Mouse (Mus musculus) heart, embryonic 14.5 days (tissue): Measurements from ENCODE around the gene Tent5c. TPM values are rescaled to one million over a fixed set of nuclear protein-coding genes. Genes with fewer than 3 reads are reported as not detected.

Experiments used
- ATAC-seq: fragments of 200-750 bp; cut with Nextera tagmentation; 2 replicates; pipeline ENCODE4 v1.8.0; 2017; ENCODE audit warnings: low read depth, moderate TSS enrichment; ENCODE audit not compliant: insufficient number of reproducible peaks, insufficient read depth, low FRiP score
- H3K27ac ChIP-seq, 2 experiments: fragments of 200-500 bp in 1 of 2; fragments of 300-500 bp in 1 of 2; sonication (generic) in 1 of 2; replicated peaks in 1 of 2; 2 replicates each; pipeline ENCODE4 v1.5.1; 2012 to 2014; ENCODE audit warnings: low read depth in 2 of 2, low read length in 2 of 2, control low read depth in 1 of 2, mild to moderate bottlenecking in 1 of 2, mixed read lengths in 1 of 2; ENCODE audit not compliant: control insufficient read depth in 1 of 2, insufficient read depth in 1 of 2
- H3K27me3 ChIP-seq: fragments of 300-500 bp; sonication (generic); 2 replicates; pipeline ENCODE4 v1.6.1; 2014; ENCODE audit warnings: mild to moderate bottlenecking, low read length, control low read depth; ENCODE audit not compliant: control insufficient read depth, insufficient read depth
- H3K36me3 ChIP-seq: fragments of 300-500 bp; sonication (generic); 2 replicates; pipeline ENCODE4 v1.6.1; 2014; ENCODE audit warnings: mild to moderate bottlenecking, control low read depth, low read length, mixed read lengths; ENCODE audit not compliant: control insufficient read depth, insufficient read depth
- H3K4me1 ChIP-seq, 2 experiments: fragments of 200-500 bp in 1 of 2; fragments of 300-500 bp in 1 of 2; sonication (generic) in 1 of 2; 2 replicates each; pipeline ENCODE4 v1.6.1; 2012 to 2014; ENCODE audit warnings: low read length in 2 of 2, control low read depth in 1 of 2, mixed read lengths in 1 of 2; ENCODE audit not compliant: control insufficient read depth in 2 of 2, insufficient read depth in 2 of 2
- H3K4me2 ChIP-seq: fragments of 300-500 bp; sonication (generic); 2 replicates; pipeline ENCODE4 v1.6.1; 2014; ENCODE audit warnings: mild to moderate bottlenecking, low read length
- H3K4me3 ChIP-seq, 2 experiments: fragments of 200-500 bp in 1 of 2; fragments of 300-500 bp in 1 of 2; sonication (generic) in 1 of 2; 2 replicates each; pipeline ENCODE4 v1.5.1; 2012 to 2014; ENCODE audit warnings: low read length in 2 of 2, mild to moderate bottlenecking in 2 of 2, control low read depth in 1 of 2, low read depth in 1 of 2, moderate library complexity in 1 of 2; ENCODE audit not compliant: control insufficient read depth in 1 of 2, insufficient read depth in 1 of 2
- H3K9ac ChIP-seq: fragments of 300-500 bp; sonication (generic); 2 replicates; pipeline ENCODE4 v1.6.1; 2014; ENCODE audit warnings: mild to moderate bottlenecking, low read length
- H3K9me3 ChIP-seq: fragments of 300-500 bp; sonication (generic); 2 replicates; pipeline ENCODE4 v1.6.1; 2016; ENCODE audit warnings: low read length, control low read depth; ENCODE audit not compliant: control insufficient read depth
- WGBS: fragments of 180-500 bp; shearing (Covaris S2); extraction: QIAGEN DNeasy Blood & Tissue Kit; methylation state at CpG from one replicate; pipeline ENCODE4 v1.1.7; 2014; 5-methylcytosine and 5-hydroxymethylcytosine counted together
- polyA plus RNA-seq: library from polyadenylated mRNA; unstranded; fragments of >200 nt; fragmentation: Nextera tagmentation; extraction: Ambion mirVana; gene quantifications from 2 replicates; pipeline ENCODE4 v1.2.1, GENCODE M21; 2014

Gene Tent5c
- polyA plus RNA-seq, 1 experiment from 2014 or later: 7.7 TPM

GRCm38 (mm10) chr3:100438461-100439002 is 50.6 kb downstream of the Tent5c start:
- Histone ChIP-seq H3K9ac (no peak overlapping the region), H3K27me3 (no peaks in the 10 kb centered on the region), H3K27ac (no peak overlapping the region), H3K4me3 (no peak overlapping the region), H3K4me1 (peaks cover 8 to 11% of the 10 kb centered on the region in 2 experiments; a peak in 3 of 4 replicates), H3K9me3 (no peaks in the 10 kb centered on the region), H3K4me2 (no peak overlapping the region), H3K36me3 (no peaks in the 10 kb centered on the region)
- 54% methylated on average over 4 of the region's 4 CpGs for WGBS
- no peak for ATAC-seq

GRCm38 (mm10) chr3:100436756-100437155 is 52.4 kb downstream of the Tent5c start:
- Histone ChIP-seq H3K4me1 (peaks cover 8 to 11% of the 10 kb centered on the region in 2 experiments; a peak in 3 of 4 replicates), H3K27ac (no peak overlapping the region), H3K27me3 (no peaks in the 10 kb centered on the region), H3K4me2 (no peak overlapping the region), H3K9ac (no peak overlapping the region), H3K9me3 (no peaks in the 10 kb centered on the region), H3K36me3 (no peaks in the 10 kb centered on the region), H3K4me3 (no peak overlapping the region)
- no peak for ATAC-seq
- 65% methylated on average over 7 of the region's 7 CpGs for WGBS

GRCm38 (mm10) chr3:100431705-100432104 is 57.4 kb downstream of the Tent5c start:
- Histone ChIP-seq H3K36me3 (no peaks in the 10 kb centered on the region), H3K4me2 (no peak overlapping the region), H3K27me3 (no peaks in the 10 kb centered on the region), H3K9ac (no peak overlapping the region), H3K27ac (no peak overlapping the region), H3K9me3 (no peaks in the 10 kb centered on the region), H3K4me1 (no peaks in the 10 kb centered on the region; a peak in 1 of 4 replicates), H3K4me3 (no peak overlapping the region)
- WGBS: 74% methylated on average over 4 of the region's 4 CpGs
- ATAC-seq: no peak

- H3K4me1 ChIP-seq: no peaks in the 10 kb centered on the region; a peak in 1 of 4 replicates
- no peak for ATAC-seq
- 96% methylated on average over 1 of the region's 1 CpGs for WGBS
- no peaks in the 10 kb centered on the region for H3K9me3 ChIP-seq
- H3K9ac ChIP-seq: no peak overlapping the region
- no peaks in the 10 kb centered on the region for H3K36me3 ChIP-seq
- no peaks in the 10 kb centered on the region for H3K27me3 ChIP-seq
- no peak overlapping the region for H3K4me2 ChIP-seq
- no peak overlapping the region for H3K4me3 ChIP-seq
- no peak overlapping the region for H3K27ac ChIP-seq
Observed at GRCm38 (mm10) chr3:100430731-100431130, 58.4 kb downstream of the Tent5c start.

GRCm38 (mm10) chr3:100430101-100430500 is 59.0 kb downstream of the Tent5c start:
- Histone ChIP-seq H3K4me3 (no peak overlapping the region), H3K4me1 (no peaks in the 10 kb centered on the region; a peak in 1 of 4 replicates), H3K27ac (no peak overlapping the region), H3K27me3 (no peaks in the 10 kb centered on the region), H3K9ac (no peak overlapping the region), H3K4me2 (no peak overlapping the region), H3K9me3 (no peaks in the 10 kb centered on the region), H3K36me3 (no peaks in the 10 kb centered on the region)
- ATAC-seq: 0 out of 2 replicates have a peak, but pooled peaks have one; percentile 24
- WGBS: 75% methylated on average over 5 of the region's 5 CpGs

GRCm38 (mm10) chr3:100429667-100430066 is 59.5 kb downstream of the Tent5c start:
- Histone ChIP-seq H3K9ac (no peak overlapping the region), H3K4me2 (no peak overlapping the region), H3K27ac (no peak overlapping the region), H3K27me3 (no peaks in the 10 kb centered on the region), H3K9me3 (no peaks in the 10 kb centered on the region), H3K4me1 (no peaks in the 10 kb centered on the region; a peak in 1 of 4 replicates), H3K36me3 (no peaks in the 10 kb centered on the region), H3K4me3 (no peak overlapping the region)
- WGBS: 49% methylated on average over 4 of the region's 4 CpGs
- peak; percentile 36; the same call in 1 of the 2 replicates for ATAC-seq

GRCm38 (mm10) chr3:100427548-100427947 is 61.6 kb downstream of the Tent5c start:
- Histone ChIP-seq H3K9me3 (no peaks in the 10 kb centered on the region), H3K4me1 (no peaks in the 10 kb centered on the region; a peak in 1 of 4 replicates), H3K4me3 (no peak overlapping the region), H3K9ac (no peak overlapping the region), H3K27ac (no peak overlapping the region), H3K36me3 (no peaks in the 10 kb centered on the region), H3K27me3 (no peaks in the 10 kb centered on the region), H3K4me2 (no peak overlapping the region)
- no peak for ATAC-seq
- WGBS: 38% methylated on average over 6 of the region's 6 CpGs
